Mouse (Mus musculus): ENCODE results near the gene Ppp1r14b.

Ppp1r14b gene

GRCm38 (mm10) chr19:6942764-6943163, 32.0 kb upstream of the Ppp1r14b start:
- in situ Hi-C loops (cut with MseI, MboI): no loop called here

- in situ Hi-C loops (cut with MseI, MboI): no loop called here
These were observed 31.1 kb upstream of the Ppp1r14b start for GRCm38 (mm10) chr19:6943709-6944108.

DNA sequence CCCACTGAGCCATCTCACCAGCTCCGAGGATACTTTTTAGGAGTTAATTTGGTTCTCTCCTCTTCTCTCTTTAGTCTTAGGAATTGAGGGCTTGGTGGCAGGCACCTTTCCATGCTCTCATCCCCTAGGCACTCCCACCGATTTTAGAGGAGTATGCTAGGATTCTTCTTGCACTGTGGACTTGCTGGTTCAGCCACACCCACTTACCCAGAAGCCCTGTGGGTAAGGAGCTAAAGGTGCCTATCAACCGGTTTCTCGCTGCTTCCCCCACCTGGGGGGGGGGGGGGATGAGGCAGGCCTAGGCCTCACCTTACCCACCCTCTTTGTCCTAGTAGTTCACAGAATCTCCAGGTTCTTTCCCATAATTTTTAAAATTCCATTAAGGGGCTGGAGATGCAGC, 27.0 kb upstream of the Ppp1r14b start:
- in situ Hi-C loops (cut with MseI, MboI): no loop called here

DNA sequence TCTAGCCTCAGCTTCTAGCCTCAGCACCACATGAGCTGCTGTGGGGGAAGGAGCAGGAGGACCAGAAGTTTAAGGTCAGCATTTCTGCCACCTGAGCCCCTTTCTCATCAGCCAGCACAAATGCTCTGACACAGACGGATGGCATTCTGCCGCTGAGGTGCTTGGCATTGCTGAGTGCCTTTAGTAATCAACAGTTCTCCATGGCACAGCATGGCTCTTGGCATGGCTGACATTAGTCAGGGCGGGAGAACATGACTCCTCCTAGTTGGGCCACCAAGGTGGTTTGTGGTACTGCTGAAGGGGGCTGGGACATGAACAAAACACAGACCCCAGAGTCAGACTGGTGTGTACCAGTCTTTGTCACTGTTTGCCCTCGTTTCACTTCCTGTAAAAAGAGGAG, 26.6 kb upstream of the Ppp1r14b start:
- in situ Hi-C loops (cut with MseI, MboI): no loop called here

GRCm38 (mm10) chr19:6949532-6949931, 25.2 kb upstream of the Ppp1r14b start:
- in situ Hi-C loops (cut with MseI, MboI): no loop called here

DNA sequence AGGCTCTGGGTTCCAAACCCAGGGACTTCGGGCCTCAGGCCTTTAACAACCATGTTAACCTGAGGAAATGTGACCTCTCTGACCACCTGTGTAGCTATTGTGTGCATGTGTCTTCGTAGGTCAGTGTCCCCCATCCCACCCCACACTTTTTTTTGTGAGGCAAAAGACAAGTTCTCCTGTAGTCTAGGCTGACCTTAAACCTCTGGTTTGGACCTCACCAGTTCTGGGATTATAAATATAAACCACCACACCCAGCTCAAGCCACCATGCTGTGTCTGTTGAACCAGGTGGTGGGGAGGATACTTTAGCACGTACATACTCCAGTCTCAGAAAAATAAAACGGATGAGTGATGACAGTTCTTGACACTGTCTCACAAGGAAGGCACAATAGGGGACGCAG, 24.8 kb upstream of the Ppp1r14b start:
- in situ Hi-C loops (cut with MseI, MboI): no loop called here

GRCm38 (mm10) chr19:6950613-6951153, 24.1 kb upstream of the Ppp1r14b start:
- in situ Hi-C loops (cut with MseI, MboI): no loop called here

DNA sequence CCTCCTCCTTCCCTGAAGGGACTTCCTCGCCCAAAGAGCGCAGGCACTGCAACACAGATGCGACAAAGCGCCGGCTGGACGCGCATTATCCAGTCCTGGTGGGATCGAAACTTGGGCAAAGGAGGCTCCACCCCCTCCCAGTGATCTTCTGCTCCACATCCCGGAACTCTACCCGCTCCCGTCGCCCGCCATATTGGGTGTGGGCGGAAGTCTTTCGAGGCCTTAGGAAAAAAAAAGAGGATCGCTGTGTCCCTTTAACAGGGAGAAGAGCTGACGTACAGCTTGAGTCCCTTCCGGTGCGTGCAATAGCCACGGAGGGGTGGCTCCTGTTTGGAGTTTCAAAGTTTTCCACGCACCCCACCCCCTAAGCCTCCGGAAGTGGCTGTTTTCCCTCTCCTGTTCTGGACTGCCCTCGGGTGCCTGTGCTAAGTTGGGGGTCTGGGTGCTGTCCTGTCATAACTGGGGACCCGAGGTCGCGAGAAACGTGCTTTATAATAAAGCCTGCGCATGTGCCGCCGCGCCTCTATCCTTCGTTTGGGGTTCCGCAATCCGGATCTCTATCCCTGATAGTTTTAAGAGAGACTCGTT, 23.3 kb upstream of the Ppp1r14b start:
- in situ Hi-C loops (cut with MseI, MboI): no loop called here

GRCm38 (mm10) chr19:6951994-6952711, 22.6 kb upstream of the Ppp1r14b start:
- in situ Hi-C loops (cut with MseI, MboI): no loop called here

GRCm38 (mm10) chr19:6952712-6953037, 22.1 kb upstream of the Ppp1r14b start:
- in situ Hi-C loops (cut with MseI, MboI): no loop called here

GRCm38 (mm10) chr19:6954046-6954445, 20.7 kb upstream of the Ppp1r14b start:
- in situ Hi-C loops (cut with MseI, MboI): no loop called here

DNA sequence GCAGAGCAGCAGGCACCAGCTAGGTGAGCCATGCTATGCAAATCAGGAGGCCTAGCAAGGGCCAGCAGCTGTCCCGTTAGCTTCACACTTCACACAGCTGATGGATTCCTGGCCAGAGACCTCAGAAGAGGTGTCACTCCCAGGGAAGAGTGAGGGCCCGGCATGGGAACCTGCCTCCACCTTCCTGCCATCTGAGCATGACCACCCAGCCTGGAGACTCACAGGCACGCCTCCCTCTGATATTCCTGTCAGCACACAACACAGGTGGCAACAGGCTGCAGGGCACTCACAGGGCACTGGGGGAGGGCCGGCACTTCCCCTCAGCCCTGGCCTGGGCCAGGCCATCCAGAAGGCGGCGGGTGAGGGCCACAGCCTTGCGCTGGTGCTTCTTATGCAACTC, 19.3 kb upstream of the Ppp1r14b start:
- in situ Hi-C loops (cut with MseI, MboI): no loop called here

DNA sequence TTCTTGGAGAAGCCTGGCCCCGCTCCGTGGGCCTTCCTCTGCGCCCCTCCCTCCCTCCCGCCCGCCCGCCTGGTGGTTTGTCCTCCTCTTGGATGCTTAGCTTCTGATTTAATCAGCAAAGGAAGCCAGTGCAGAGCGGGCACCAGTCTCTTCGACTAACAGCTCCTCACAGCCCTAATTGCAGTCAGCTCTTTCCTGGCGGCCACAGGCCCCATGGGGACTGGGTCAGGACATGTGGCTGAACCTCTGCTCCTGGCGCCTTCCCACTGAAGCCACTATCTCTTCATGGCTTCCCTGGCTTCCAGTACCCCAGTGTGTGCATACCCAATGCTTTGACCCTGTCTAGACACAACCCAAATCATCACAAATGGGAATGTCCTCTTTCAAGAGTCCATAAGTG, 18.3 kb upstream of the Ppp1r14b start:
- in situ Hi-C loops (cut with MseI, MboI): no loop called here

GRCm38 (mm10) chr19:6968491-6969271, 6.1 kb upstream of the Ppp1r14b start:
- in situ Hi-C loops (cut with MseI, MboI): no loop called here

DNA sequence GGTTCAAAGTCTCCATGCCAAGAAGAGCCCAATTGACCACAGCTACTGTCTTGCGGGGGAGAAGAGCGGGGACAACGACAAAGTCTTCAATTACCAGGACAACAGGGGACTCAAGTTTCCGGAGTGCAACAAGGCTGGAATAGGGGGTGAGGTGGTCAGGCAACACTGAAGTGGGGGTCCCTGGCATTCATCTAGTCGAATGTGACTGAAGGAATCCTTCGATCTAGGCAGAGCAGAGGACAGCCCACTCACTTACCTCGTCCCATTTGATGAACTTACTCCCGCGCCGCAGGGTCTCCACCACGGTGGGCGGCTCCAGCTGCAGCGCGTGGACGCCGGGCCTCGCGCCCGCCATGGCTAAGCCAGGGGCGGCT, 5.5 kb upstream of the Ppp1r14b start:
- in situ Hi-C loops (cut with MseI, MboI): no loop called here

GRCm38 (mm10) chr19:6969665-6970381, 4.9 kb upstream of the Ppp1r14b start:
- in situ Hi-C loops (cut with MseI, MboI): no loop called here

DNA sequence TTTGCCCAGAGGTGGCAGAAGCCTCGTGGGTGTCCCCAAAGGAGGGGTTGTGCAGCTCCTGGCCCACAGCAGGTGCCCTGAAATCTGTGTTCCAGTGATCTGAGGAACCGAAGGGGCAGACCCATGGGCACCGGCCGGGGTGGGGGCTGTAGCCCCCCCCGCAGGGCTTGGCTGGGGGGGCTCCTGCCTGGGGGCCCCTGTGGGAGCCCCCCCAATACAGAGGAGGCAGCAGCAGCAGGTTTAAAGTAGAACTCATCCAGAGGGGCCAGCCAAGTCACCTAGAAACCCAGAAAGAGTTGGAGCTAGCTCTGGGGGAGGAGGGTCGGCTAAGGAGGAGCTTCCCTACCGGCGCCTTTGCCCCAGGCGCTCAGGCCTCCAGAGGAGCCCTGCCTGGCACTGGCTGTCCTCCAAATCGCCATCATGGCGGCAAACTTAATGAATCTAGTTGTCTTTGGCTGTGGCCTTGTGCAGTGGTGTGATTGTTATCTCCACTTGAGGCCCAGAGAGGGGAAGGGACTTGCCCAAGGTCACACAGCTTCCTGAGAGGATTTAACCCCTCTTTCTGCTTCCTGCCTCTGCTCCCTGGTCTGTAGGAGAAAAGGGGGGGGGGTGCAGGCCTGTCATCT, 4.2 kb upstream of the Ppp1r14b start:
- in situ Hi-C loops (cut with MseI, MboI): no loop called here

DNA sequence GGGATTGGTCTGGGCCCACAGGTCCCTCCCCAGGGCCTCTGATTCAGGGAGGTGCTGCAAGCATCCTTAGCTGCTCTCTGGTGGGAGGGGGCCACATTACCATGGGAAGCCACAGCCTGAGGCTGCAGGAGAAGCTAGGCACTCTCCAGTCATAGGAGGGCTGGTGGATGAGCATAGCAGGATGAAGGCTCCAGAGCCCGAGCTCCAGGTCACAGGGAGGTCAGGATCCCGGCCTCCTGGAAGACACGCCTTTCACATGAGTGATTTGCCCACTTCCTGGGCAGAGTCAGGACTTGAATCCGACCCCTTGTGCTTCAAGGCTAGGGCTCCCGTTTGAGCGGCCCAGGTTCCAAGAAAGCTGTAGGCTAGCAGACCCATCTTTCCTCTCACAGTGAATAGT, 3.1 kb upstream of the Ppp1r14b start:
- in situ Hi-C loops (cut with MseI, MboI): no loop called here

GRCm38 (mm10) chr19:6972247-6972917, 2.4 kb upstream of the Ppp1r14b start:
- in situ Hi-C loops (cut with MseI, MboI): no loop called here

- in situ Hi-C loops (cut with MseI, MboI): no loop called here
These were observed 1.1 kb upstream of the Ppp1r14b start for GRCm38 (mm10) chr19:6973581-6974190.

All from mouse trophoblast stem cell (cell line).